Mouse (Mus musculus): Measurements from ENCODE around the gene Ccm2.

- TF ChIP-seq CTCF (conservative IDR thresholded peaks at IDR 0.05; ENCODE audit: insufficient read depth, insufficient read length, low read depth, low read length) (no peak), POLR2A (IDR thresholded peaks at IDR 0.05; ENCODE audit: low read depth, low read length) (no peak)
Observed at GRCm38 (mm10) chr11:6580065-6580750, 33.5 kb downstream of the Ccm2 start.

All from kidney, adult 2 months (tissue).